Mouse (Mus musculus) Patski (cell line): ENCODE measurements at regions not wholly inside any gene's neighbourhood (a gene's known extent, or its start where the extent isn't known, plus 50 kb on each side); places are given as distances from the start of the nearest gene placed in this dataset.

ENCODE experiments used
- ATAC-seq: fragments of 100-300 bp; one replicate; pipeline ENCODE4 v1.8.0; 2021
- CTCF ChIA-PET: fragments of 350-600 bp; sonication (Branson Sonifier 250); formaldehyde crosslinking; loops from one replicate; lab custom pipeline; 2022; ENCODE audit warnings: inconsistent platforms; lab: Charles Lee
- POLR2A ChIA-PET: fragments of 350-600 bp; sonication (Branson Sonifier 250); formaldehyde crosslinking; loops from one replicate; lab custom pipeline; 2022; ENCODE audit warnings: antibody characterized with exemption, inconsistent platforms; lab: Charles Lee
- DNase-seq: peaks from one replicate; pipeline ENCODE4 v3.0.0-alpha.2; 2011; ENCODE audit warnings: low read depth, low spot score
- H3K27me3 ChIP-seq: fragments of 371-371 bp; one replicate; pipeline ENCODE4 v1.5.1; 2021
- CTCF ChIP-seq: fragments of 100-300 bp; IDR thresholded peaks from one replicate; pipeline ENCODE4 v1.5.1; 2021
- in situ Hi-C: fragments of 300-500 bp; cut with MboI; formaldehyde crosslinking; loops from 3 replicates; pipeline ENCODE4 v1.11.1; 2018; ENCODE audit warnings: low pct_unique_long_range_greater_than_20kb, mixed read lengths

GRCm38 (mm10) chr10:106417156-106417555 is 53.0 kb upstream of the Ppfia2 start:
- in situ Hi-C loops: no loop called here
- no peak for TF ChIP-seq CTCF
- ChIA-PET POLR2A (no interaction called here), CTCF (no interaction called here)
- ATAC-seq (no peak), DNase-seq (no peak)
- no peaks in the 10 kb centered on the region for H3K27me3 ChIP-seq
